Mouse (Mus musculus): ENCODE measurements around the gene Jmjd1c. TPM values are rescaled to one million over a fixed set of nuclear protein-coding genes. Genes with fewer than 3 reads are reported as not detected.

The Jmjd1c gene
- polyA plus RNA-seq (2016; fragmentation: Nextera tagmentation; extraction: Ambion mirVana): 27.1 and 28.4 TPM in 2 replicates

DNA sequence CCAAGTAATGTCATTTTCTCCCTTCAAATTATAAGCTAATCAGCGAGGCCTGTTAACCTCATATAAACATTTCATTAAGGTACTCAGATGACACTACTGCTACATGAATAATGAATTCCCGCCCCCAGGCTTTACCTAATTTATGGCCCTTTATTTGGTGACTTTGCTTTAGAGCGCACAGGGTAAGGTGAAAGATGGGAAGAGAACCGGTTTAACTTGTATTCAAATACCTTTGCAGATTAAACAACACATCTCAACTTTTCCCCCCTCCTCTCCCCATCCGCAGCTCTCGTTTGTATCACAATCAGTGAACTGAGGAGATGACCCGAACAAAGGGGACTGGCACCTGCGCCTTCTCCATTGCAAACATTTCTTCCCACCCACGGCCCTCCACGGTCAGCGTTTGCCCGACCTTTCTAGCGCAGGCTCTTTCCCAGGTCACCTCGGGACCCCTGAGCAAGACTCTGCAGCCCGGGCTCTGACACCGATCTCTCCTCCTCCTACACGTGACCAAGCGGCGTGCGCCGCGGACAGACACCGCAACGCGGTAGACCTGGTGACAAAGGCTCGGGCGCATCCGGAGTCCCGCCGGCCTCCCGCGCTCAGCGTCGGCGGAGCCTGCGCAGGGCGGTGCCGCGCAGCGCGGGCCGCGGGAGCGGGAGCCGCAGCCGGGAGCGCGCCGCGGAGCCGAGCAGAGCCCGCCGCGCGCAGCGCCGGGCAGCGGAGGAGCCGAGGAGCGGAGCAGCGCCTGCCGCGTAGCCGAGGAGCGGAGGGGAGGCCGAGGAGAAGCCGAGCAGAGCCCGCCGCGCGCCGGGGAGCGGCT is at the start of gene Jmjd1c:
Gene Jmjd1c, plus strand, starts transcription at position 328 of the 823 bp plus-strand sequence.
- Histone ChIP-seq H3K9me3 (replicated peaks) (no peaks in the 10 kb centered on the region), H3K27me3 (ENCODE audit: low read depth, poor library complexity, severe bottlenecking) (no peaks in the 10 kb centered on the region), H3K27ac (replicated peaks) (peak within 1 kb of the TSS; percentile 99), H3K36me3 (peaks cover 18% of the 10 kb centered on the region), H3K4me3 (peak within 1 kb of the TSS; percentile 89), H3K4me1 (peaks cover 43% of the 10 kb centered on the region)
- under 1% methylated on average over 68 of the region's 73 CpGs for WGBS
- peak; percentile 90 for DNase-seq (ENCODE audit: low spot score)

DNA sequence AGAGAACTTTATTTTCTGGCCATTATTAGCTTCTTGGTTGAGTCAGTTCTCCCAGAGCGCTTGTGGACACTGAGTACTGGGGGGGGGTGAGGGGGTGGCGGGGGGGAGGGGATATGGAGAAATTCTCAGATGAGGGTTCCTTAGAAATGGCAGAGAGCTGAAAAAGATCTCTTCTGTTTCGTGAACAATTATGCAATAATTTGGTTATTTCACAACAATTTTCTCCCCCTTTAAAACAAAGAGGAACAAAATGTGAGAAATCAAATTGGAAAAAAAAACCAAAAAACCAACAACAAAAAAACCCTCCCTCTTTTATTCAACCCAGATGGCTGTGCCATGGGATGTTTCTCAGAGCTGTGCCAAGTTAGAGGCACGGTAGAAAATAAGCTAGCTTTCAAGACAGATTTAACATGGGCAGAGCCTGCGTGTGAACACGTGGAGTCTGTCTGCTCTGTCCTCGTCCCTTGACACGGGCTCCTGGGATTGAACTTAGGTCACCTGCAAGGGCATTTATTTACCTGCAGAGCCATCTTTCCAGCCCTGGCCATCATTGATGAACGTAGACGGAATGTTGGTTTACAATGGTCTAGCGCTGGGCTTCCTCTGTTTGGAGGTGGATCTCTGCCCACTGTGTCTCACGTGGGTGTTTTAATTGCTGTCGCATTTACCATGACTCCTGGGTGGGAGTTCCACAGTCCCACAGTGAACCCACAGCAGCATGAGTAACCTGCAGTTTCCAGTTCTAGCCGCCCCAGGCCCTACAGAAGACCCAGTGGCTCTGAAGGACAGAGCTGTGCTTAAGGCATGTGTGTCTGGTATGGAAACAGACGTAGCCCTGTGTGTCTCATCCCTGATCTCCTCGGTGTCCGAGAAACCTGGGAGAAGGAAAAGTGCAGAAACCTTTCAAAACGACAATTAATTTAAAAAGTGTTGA is 47.9 kb upstream of the Jmjd1c start:
- WGBS: 87% methylated on average over 18 of the region's 18 CpGs
- Histone ChIP-seq H3K4me3 (no peak overlapping the region), H3K27me3 (ENCODE audit: low read depth, poor library complexity, severe bottlenecking) (no peaks in the 10 kb centered on the region), H3K36me3 (peaks cover 3% of the 10 kb centered on the region; the same call in 1 of the 2 replicates), H3K9me3 (replicated peaks) (no peaks in the 10 kb centered on the region), H3K4me1 (peaks cover 26% of the 10 kb centered on the region), H3K27ac (replicated peaks) (no peak overlapping the region)
- no peak for DNase-seq (ENCODE audit: low spot score)

DNA sequence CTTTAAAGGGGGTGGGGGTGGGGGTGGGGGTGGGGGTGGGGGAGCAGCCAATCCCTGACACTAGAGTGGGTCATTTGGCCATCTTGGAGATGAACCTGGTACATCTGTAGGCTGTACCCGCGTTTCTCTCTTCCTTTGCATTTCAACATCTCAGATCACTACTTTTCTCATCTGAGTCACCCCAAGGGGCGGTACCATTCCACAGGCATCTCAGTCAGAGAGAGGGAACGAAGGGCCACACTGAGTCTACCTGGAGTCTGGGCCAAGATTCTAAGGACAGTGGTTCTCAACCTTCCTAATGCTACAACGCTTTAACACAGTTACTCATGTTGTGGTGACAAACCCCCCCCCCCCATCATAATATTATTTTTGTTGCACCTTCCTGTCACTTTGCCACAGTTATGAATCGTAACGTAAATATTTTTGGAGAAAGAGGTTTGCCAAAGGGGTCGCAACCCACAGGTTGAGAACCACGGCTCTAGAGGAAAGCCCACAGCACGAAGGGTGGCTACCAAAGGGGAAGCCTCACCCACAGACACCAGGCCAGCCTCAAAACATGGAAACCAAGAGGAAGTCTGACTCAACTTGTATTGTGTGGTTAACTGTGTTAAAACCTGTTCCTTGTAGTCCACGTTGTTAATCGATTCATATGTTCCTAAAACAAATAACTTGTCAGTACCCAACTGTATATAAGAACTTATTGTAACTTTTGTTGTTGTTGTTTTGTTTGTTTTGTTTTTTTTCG is 46.9 kb upstream of the Jmjd1c start:
- H3K27me3 ChIP-seq (ENCODE audit: low read depth, poor library complexity, severe bottlenecking): no peaks in the 10 kb centered on the region
- 94% methylated on average over 13 of the region's 13 CpGs for WGBS
- no peak overlapping the region for H3K4me3 ChIP-seq
- no peaks in the 10 kb centered on the region for H3K36me3 ChIP-seq
- H3K4me1 ChIP-seq: peaks cover 26% of the 10 kb centered on the region
- H3K27ac ChIP-seq (replicated peaks): no peak overlapping the region
- DNase-seq (ENCODE audit: low spot score): no peak
- no peaks in the 10 kb centered on the region for H3K9me3 ChIP-seq (replicated peaks)

DNA sequence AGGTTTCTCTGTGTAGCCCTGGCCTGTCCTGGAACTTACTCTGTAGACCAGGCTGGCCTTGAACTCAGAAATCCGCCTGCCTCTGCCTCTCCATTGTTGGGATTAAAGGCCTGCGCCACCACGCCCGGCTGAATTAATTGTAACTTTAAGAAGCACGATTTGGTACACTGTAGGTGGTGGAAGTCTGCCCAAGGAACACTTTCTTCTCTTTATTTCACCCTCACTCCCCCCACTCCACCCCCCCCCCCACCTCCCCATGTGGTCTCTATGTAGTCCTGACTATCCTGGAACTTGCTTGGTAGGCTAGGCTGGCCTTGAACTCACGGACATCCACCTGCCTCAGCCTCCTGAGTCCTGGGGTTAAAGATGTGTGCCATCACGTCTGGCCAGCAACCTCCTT is 46.3 kb upstream of the Jmjd1c start:
- H3K4me3 ChIP-seq: no peak overlapping the region
- H3K27ac ChIP-seq (replicated peaks): no peak overlapping the region
- H3K27me3 ChIP-seq (ENCODE audit: low read depth, poor library complexity, severe bottlenecking): no peaks in the 10 kb centered on the region
- H3K36me3 ChIP-seq: no peaks in the 10 kb centered on the region
- DNase-seq (ENCODE audit: low spot score): no peak
- peaks cover 26% of the 10 kb centered on the region for H3K4me1 ChIP-seq
- no peaks in the 10 kb centered on the region for H3K9me3 ChIP-seq (replicated peaks)
- 89% methylated on average over 7 of the region's 7 CpGs for WGBS

DNA sequence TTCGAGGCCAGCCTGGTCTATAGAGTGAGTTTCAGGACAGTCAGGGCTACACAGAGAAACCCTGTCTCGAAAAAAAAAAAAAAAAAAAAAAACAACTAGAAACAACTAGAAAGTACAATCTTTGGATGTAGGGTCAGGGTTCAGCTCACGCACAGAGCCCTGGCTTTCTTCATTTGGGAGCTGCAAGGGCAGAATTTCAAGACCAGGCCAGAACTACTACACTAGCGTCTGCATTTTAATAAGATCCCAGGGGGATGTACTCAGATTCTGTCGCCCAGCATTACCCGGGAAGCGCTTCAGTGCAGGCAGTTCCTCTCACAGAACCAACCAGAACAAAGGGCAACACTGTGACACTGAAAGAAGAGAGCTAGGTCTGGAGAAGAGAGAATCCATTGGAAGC is 45.2 kb upstream of the Jmjd1c start:
- Histone ChIP-seq H3K27me3 (ENCODE audit: low read depth, poor library complexity, severe bottlenecking) (no peaks in the 10 kb centered on the region), H3K36me3 (no peaks in the 10 kb centered on the region), H3K27ac (replicated peaks) (no peak overlapping the region), H3K4me1 (peaks cover 26% of the 10 kb centered on the region), H3K4me3 (no peak overlapping the region), H3K9me3 (replicated peaks) (no peaks in the 10 kb centered on the region)
- DNase-seq (ENCODE audit: low spot score): no peak
- 78% methylated on average over 7 of the region's 7 CpGs for WGBS

DNA sequence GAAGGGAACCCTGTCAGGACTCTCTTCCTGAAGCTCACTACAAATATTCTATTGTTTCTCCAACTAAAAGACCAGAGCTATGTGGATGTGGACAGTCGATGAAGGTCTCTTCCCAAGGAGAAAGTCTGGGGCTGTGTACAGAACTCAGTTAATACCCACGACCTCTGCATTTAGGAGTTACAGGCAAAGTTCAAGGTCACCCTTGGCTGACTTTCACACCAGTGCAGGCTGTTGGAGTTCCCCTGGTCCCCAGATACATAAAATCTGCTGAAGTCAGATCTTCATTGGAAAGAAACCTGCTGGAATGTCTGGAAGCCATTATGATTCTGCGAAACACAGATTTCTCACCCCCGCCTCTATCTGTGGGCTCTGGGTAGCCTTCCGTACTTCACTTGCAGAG is 44.5 kb upstream of the Jmjd1c start:
- 80% methylated on average over 5 of the region's 5 CpGs for WGBS
- DNase-seq (ENCODE audit: low spot score): no peak

DNA sequence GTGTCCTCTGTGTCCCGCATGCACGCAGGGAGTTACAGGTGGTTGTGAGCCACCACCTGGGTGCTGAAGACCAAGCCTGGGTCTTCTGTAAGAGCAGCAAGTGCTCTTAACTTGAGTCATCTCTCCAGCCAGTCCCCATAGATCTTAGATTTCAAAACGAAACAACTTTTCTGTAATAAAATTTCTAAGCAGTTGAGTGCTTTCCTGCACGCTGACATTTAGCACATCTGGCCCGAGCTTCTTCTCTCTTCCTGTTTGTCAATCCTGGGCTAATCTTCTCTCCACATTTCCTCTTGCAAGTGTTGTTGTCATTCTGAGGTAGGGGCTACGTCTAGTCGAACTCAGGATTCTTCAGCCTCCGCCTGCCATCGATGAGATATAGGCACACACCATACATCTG is 43.5 kb upstream of the Jmjd1c start:
- Histone ChIP-seq H3K27me3 (ENCODE audit: low read depth, poor library complexity, severe bottlenecking) (no peaks in the 10 kb centered on the region), H3K36me3 (no peaks in the 10 kb centered on the region), H3K4me1 (peaks cover 24% of the 10 kb centered on the region), H3K9me3 (replicated peaks) (no peaks in the 10 kb centered on the region), H3K27ac (replicated peaks) (no peak overlapping the region), H3K4me3 (no peak overlapping the region)
- 86% methylated on average over 9 of the region's 9 CpGs for WGBS
- no peak for DNase-seq (ENCODE audit: low spot score)

More for the DNA sequence above, 44.5 kb upstream of the Jmjd1c start:
- Histone ChIP-seq H3K27ac (replicated peaks) (no peak overlapping the region), H3K27me3 (ENCODE audit: low read depth, poor library complexity, severe bottlenecking) (no peaks in the 10 kb centered on the region), H3K36me3 (no peaks in the 10 kb centered on the region), H3K9me3 (replicated peaks) (no peaks in the 10 kb centered on the region), H3K4me3 (no peak overlapping the region), H3K4me1 (peaks cover 24% of the 10 kb centered on the region)

DNA sequence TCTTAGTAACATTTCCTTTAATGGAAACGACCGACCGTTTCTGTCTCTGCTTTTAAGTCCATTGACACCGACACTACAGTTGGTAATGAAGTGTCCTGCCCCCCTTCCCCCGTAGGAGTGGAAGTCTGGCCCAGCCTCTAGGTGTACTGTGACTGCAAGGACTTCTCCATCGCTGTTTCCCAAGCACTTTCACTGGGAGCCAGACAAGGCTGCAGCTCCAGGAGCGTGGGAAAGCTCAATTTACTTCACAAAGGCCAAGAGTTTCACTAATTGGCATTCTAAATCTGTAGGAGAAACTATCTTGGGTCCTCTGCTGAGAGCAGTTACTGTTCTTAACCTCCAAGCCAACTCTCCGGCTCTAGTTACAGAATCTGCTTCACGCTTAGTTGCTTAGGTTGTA is 42.5 kb upstream of the Jmjd1c start:
- H3K4me3 ChIP-seq: no peak overlapping the region
- H3K4me1 ChIP-seq: peaks cover 24% of the 10 kb centered on the region
- H3K36me3 ChIP-seq: no peaks in the 10 kb centered on the region
- no peaks in the 10 kb centered on the region for H3K9me3 ChIP-seq (replicated peaks)
- DNase-seq (ENCODE audit: low spot score): no peak
- peak overlapping the region; percentile 61; the same call in 1 of the 2 replicates for H3K27ac ChIP-seq (replicated peaks)
- WGBS: 26% methylated on average over 9 of the region's 9 CpGs
- H3K27me3 ChIP-seq (ENCODE audit: low read depth, poor library complexity, severe bottlenecking): no peaks in the 10 kb centered on the region

DNA sequence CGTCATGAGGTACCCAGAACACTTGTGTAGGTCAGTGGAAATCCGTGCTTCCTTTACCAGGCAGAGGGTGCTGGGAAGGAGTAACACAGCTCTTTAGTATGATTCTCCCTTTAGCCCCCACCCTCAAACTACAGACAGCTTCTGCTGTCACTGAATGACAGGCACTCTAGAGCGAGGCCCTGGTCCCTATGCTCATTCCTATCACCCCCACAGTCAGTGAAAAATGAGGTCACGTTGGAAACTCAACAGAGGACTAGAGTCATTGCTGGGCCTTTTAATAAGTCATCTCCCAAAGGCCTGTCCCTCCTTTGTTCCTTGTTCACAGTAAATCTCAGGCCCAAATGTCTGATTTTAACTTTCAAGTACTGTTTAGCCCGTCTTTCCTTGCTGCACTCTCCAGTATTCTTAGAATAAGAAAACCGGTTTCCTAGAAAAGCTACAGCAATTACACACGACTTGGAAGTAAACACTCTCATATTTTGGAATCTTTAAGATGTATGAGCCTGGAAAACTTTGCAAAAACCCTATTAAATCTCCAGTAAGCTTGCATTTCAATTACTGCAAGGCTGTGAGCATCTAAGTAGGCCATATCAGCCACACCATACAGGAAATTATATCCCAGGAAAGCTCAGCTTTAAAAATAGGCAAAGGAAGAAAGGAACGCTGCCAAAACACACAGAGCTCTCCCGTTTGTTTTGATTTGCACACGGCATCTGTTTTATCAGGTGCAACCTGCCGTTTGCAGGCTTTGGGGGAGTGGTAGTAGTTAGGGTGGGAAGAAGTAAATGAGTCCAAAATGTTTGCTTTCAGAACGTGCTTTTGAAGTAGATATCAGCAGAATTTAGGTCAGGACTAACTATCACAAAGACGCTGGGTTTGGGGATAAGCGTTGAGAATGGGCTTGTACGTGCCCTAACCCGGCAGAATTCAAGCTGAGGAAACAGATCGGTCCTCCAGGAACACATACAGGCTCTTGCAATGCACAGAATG is 39.8 kb upstream of the Jmjd1c start:
- Histone ChIP-seq H3K9me3 (replicated peaks) (no peaks in the 10 kb centered on the region), H3K4me1 (peaks cover 20% of the 10 kb centered on the region), H3K27ac (replicated peaks) (0 out of 2 replicates have a peak overlapping the region, but pooled peaks have one; percentile 6), H3K27me3 (ENCODE audit: low read depth, poor library complexity, severe bottlenecking) (no peaks in the 10 kb centered on the region), H3K36me3 (no peaks in the 10 kb centered on the region), H3K4me3 (no peak overlapping the region)
- no peak for DNase-seq (ENCODE audit: low spot score)
- WGBS: 74% methylated on average over 17 of the region's 17 CpGs

DNA sequence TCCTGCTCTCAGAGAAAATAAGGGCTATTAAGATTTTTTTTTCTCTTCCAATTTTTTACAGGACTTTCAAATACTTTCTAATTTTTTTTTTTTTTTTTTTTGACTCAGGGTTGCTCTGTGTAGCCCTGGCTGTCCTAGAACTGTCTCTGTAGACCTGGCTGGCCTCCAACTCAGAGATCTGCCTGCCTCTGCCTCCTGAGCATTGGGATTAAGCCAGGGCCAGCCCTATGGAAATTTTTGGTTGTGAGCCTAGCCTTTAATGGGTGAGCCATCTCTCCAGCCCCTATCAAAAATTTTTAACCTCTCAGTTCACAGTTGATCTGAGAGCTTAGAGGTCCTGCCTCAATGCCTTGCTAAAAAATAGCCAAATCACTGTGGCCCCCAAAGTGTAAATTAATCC is 38.7 kb upstream of the Jmjd1c start:
- H3K36me3 ChIP-seq: no peaks in the 10 kb centered on the region
- peaks cover 26% of the 10 kb centered on the region for H3K4me1 ChIP-seq
- H3K27ac ChIP-seq (replicated peaks): no peak overlapping the region
- no peaks in the 10 kb centered on the region for H3K27me3 ChIP-seq (ENCODE audit: low read depth, poor library complexity, severe bottlenecking)
- no peak for DNase-seq (ENCODE audit: low spot score)
- H3K9me3 ChIP-seq (replicated peaks): no peaks in the 10 kb centered on the region
- H3K4me3 ChIP-seq: no peak overlapping the region

DNA sequence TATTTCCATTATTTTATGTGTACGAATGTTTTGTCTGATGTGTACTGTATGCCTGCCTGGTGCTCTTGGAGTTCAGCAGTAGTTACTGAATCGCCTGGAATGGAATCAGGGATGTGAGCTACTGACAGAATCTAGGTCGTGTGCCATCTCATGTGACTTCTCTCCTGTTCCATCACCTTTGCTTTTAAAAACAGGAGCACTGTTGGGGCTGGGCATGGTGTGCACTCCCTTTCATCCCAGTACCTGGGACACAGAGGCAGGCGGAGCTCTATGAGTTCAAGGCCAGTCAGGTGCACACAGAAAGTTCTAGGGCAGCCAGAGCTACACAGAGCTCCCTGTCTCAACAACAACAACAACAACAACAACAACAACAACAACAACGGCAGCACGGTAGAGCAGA is 38.2 kb upstream of the Jmjd1c start:
- 95% methylated on average over 6 of the region's 6 CpGs for WGBS
- no peaks in the 10 kb centered on the region for H3K9me3 ChIP-seq (replicated peaks)
- no peaks in the 10 kb centered on the region for H3K36me3 ChIP-seq
- no peak for DNase-seq (ENCODE audit: low spot score)
- H3K27me3 ChIP-seq (ENCODE audit: low read depth, poor library complexity, severe bottlenecking): no peaks in the 10 kb centered on the region
- no peak overlapping the region for H3K27ac ChIP-seq (replicated peaks)
- H3K4me1 ChIP-seq: peaks cover 22% of the 10 kb centered on the region
- no peak overlapping the region for H3K4me3 ChIP-seq

All from midbrain, embryonic 10.5 days (tissue).